Mouse (Mus musculus): ENCODE results near the gene Barx2. TPM values are rescaled to one million over a fixed set of nuclear protein-coding genes. Genes with fewer than 3 reads are reported as not detected.
"Not testable (repeated sequence)": the region's sequence is repeated elsewhere in the genome, so short reads cannot be mapped to it uniquely, and the experiment has no call there.

Barx2 gene
- 5.6 and 8.3 TPM in 2 replicates for polyA plus RNA-seq (2015; fragmentation: Nextera tagmentation; extraction: Ambion mirVana)

- Histone ChIP-seq H3K27ac (replicated peaks) (peak within 1 kb of the TSS; percentile 18), H3K36me3 (no peaks in the 10 kb centered on the region), H3K4me2 (replicated peaks) (peak within 1 kb of the TSS; percentile 96), H3K4me1 (peaks cover 31% of the 10 kb centered on the region), H3K9ac (peak within 1 kb of the TSS; percentile 26; the same call in 1 of the 2 replicates), H3K4me3 (replicated peaks) (peak within 1 kb of the TSS; percentile 56), H3K9me3 (replicated peaks) (no peaks in the 10 kb centered on the region), H3K27me3 (peaks cover 85% of the 10 kb centered on the region)
- under 1% methylated on average over 77 of the region's 81 CpGs for WGBS
- ATAC-seq (ENCODE audit: insufficient number of reproducible peaks, low FRiP score, low TSS enrichment, low read depth), result peak; percentile 74
Measured at GRCm38 (mm10) chr9:31912921-31913738, at the start of gene Barx2. Gene Barx2 (minus strand): TSS chr9:31913462.

DNA sequence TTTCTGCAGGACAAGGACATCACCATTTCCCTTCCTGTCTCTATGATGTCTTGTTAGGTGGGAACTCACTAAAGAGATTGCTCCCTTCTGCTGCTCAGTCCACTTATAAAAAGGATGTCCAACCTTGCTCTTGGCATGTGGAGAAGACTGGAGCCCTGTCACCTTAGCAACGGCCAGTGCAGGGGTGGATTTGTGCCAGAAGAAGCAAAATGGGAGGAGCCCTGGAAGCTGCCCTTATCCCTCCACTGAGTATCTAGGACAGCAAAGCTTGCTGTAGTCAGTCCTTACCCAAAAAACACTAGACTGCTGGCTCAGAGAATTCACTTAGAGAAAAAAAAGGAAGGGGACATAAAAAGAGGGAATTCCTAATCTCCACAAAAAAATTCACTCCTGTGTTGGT is 49.0 kb upstream of the Barx2 start:
- ATAC-seq (ENCODE audit: insufficient number of reproducible peaks, low FRiP score, low TSS enrichment, low read depth), result no peak
- Histone ChIP-seq H3K4me1 (no peaks in the 10 kb centered on the region), H3K36me3 (no peaks in the 10 kb centered on the region), H3K4me2 (replicated peaks) (no peak overlapping the region), H3K27me3 (no peaks in the 10 kb centered on the region), H3K9ac (no peak overlapping the region), H3K9me3 (replicated peaks) (no peaks in the 10 kb centered on the region), H3K4me3 (replicated peaks) (no peak overlapping the region), H3K27ac (replicated peaks) (no peak overlapping the region)
- WGBS, result 70% methylated on average over 1 of the region's 1 CpGs

DNA sequence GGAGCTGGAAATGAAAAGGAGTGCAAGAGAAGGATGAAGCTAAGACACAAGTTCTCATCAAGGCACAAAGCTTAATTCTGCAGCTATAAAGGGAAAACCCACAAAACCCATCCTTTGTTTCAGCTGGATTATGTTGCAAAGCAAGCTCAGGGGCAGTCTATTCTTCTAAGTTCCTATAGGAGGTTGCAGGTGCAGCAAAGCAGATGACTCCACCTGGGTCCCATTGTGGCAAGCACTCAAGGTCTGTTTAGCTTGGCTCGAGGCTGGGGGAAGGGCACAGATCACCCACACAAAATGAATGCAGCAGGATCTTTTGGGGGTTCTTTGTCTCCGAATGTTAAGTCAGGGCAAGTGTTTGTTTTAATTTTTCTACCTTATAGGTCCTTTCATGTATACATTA is 47.2 kb upstream of the Barx2 start:
- ATAC-seq (ENCODE audit: insufficient number of reproducible peaks, low FRiP score, low TSS enrichment, low read depth), result no peak
- H3K27me3 ChIP-seq, result no peaks in the 10 kb centered on the region
- WGBS, result 66% methylated on average over 2 of the region's 2 CpGs
- no peak overlapping the region for H3K4me2 ChIP-seq (replicated peaks)
- H3K9ac ChIP-seq, result no peak overlapping the region
- no peak overlapping the region for H3K27ac ChIP-seq (replicated peaks)
- no peak overlapping the region for H3K4me3 ChIP-seq (replicated peaks)
- no peaks in the 10 kb centered on the region for H3K4me1 ChIP-seq
- no peaks in the 10 kb centered on the region for H3K36me3 ChIP-seq
- no peaks in the 10 kb centered on the region for H3K9me3 ChIP-seq (replicated peaks)

- Histone ChIP-seq H3K9ac (no peak overlapping the region), H3K4me1 (no peaks in the 10 kb centered on the region), H3K4me3 (replicated peaks) (no peak overlapping the region), H3K36me3 (no peaks in the 10 kb centered on the region), H3K4me2 (replicated peaks) (no peak overlapping the region), H3K27ac (replicated peaks) (no peak overlapping the region), H3K27me3 (no peaks in the 10 kb centered on the region), H3K9me3 (replicated peaks) (no peaks in the 10 kb centered on the region)
- no peak for ATAC-seq (ENCODE audit: insufficient number of reproducible peaks, low FRiP score, low TSS enrichment, low read depth)
Measured at GRCm38 (mm10) chr9:31958120-31958519, 44.9 kb upstream of the Barx2 start.

DNA sequence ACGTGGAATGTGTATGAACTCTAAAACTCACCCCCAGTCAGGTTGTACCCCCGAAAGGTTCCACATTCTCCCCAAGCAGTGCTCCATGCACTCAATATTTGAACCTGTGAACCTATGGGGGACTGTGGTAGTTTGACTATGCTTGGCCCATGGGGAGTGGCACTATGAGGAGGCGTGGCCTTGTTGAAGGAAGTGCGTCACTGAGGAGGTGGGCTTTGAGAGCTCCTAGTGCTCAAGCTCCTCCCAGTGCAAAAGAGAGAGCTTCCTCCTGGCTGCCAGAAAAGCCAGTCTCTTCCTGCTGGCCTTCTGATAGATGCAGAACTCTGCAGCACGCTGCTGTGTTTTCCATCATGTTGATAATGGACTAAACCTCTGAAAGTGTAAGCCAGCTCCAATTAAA is 37.2 kb upstream of the Barx2 start:
- Histone ChIP-seq H3K36me3 (no peaks in the 10 kb centered on the region), H3K4me2 (replicated peaks) (no peak overlapping the region), H3K9me3 (replicated peaks) (no peaks in the 10 kb centered on the region), H3K27me3 (no peaks in the 10 kb centered on the region), H3K9ac (no peak overlapping the region), H3K4me3 (replicated peaks) (no peak overlapping the region), H3K27ac (replicated peaks) (no peak overlapping the region), H3K4me1 (no peaks in the 10 kb centered on the region)
- 88% methylated on average over 5 of the region's 5 CpGs for WGBS
- ATAC-seq (ENCODE audit: insufficient number of reproducible peaks, low FRiP score, low TSS enrichment, low read depth), result no peak

- no peaks in the 10 kb centered on the region for H3K9me3 ChIP-seq (replicated peaks)
- no peaks in the 10 kb centered on the region for H3K36me3 ChIP-seq
- ATAC-seq (ENCODE audit: insufficient number of reproducible peaks, low FRiP score, low TSS enrichment, low read depth), result no peak
- no peak overlapping the region for H3K4me3 ChIP-seq (replicated peaks)
- H3K27me3 ChIP-seq, result no peaks in the 10 kb centered on the region
- H3K4me2 ChIP-seq (replicated peaks), result no peak overlapping the region
- no peak overlapping the region for H3K27ac ChIP-seq (replicated peaks)
- H3K9ac ChIP-seq, result no peak overlapping the region
- H3K4me1 ChIP-seq, result no peaks in the 10 kb centered on the region
- 85% methylated on average over 5 of the region's 5 CpGs for WGBS
Measured at GRCm38 (mm10) chr9:31949031-31949430, 35.8 kb upstream of the Barx2 start.

DNA sequence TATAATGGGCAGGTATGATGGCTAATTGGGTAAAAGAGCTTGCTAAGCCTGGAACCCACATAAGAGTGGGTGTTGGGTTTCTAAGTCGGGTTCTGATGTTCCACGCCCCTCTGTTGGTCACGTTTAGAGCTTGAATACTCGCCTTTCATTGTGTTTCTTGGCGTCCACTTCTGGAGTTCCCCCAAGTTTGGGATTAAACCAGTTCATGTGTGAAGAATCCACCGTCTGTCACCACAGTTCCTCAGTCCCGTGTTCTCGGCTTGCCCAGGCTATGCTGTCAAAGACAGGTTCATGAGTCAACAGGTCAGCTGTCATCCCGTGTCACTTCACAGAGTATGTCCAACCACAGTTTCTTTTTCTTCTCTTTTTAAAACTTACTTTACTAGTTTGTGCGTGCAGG is 33.8 kb upstream of the Barx2 start:
- Histone ChIP-seq H3K4me3 (replicated peaks) (no peak overlapping the region), H3K4me1 (no peaks in the 10 kb centered on the region), H3K9me3 (replicated peaks) (no peaks in the 10 kb centered on the region), H3K27me3 (no peaks in the 10 kb centered on the region), H3K9ac (no peak overlapping the region), H3K36me3 (no peaks in the 10 kb centered on the region), H3K27ac (replicated peaks) (no peak overlapping the region), H3K4me2 (replicated peaks) (no peak overlapping the region)
- WGBS, result 65% methylated on average over 10 of the region's 10 CpGs
- ATAC-seq (ENCODE audit: insufficient number of reproducible peaks, low FRiP score, low TSS enrichment, low read depth), result no peak

- no peaks in the 10 kb centered on the region for H3K9me3 ChIP-seq (replicated peaks)
- no peak overlapping the region for H3K9ac ChIP-seq
- no peak for ATAC-seq (ENCODE audit: insufficient number of reproducible peaks, low FRiP score, low TSS enrichment, low read depth)
- H3K36me3 ChIP-seq, result no peaks in the 10 kb centered on the region
- 54% methylated on average over 1 of the region's 1 CpGs for WGBS
- no peaks in the 10 kb centered on the region for H3K4me1 ChIP-seq
- H3K27me3 ChIP-seq, result no peaks in the 10 kb centered on the region
- H3K4me3 ChIP-seq (replicated peaks), result no peak overlapping the region
- no peak overlapping the region for H3K27ac ChIP-seq (replicated peaks)
- H3K4me2 ChIP-seq (replicated peaks), result no peak overlapping the region
Measured at GRCm38 (mm10) chr9:31942334-31942733, 29.1 kb upstream of the Barx2 start.

- not testable (repeated sequence) for H3K4me1 ChIP-seq
Measured at GRCm38 (mm10) chr9:31936486-31936885, 23.2 kb upstream of the Barx2 start.

DNA sequence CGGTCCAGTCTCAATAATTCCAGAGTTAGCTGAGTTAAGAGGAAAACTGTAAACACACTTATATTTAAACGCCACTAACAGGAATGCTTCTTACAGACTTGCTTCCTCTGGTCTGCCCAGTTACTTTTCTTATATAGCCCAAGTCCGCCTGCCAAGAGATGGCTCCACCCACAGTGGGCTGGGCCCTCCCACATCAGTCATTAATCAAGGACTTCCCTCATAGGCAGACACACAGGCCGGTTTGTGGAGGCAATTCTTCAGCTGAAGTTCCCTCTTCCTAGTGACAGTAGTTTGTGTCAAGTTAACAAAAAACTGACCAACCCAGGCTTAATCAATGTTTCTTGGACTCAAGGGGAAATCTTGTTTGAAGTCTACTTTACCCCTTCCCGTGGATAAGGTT is 18.4 kb upstream of the Barx2 start:
- WGBS, result 66% methylated on average over 5 of the region's 5 CpGs
- Histone ChIP-seq H3K4me2 (replicated peaks) (no peak overlapping the region), H3K9ac (no peak overlapping the region), H3K36me3 (no peaks in the 10 kb centered on the region), H3K27ac (replicated peaks) (no peak overlapping the region), H3K4me3 (replicated peaks) (no peak overlapping the region), H3K9me3 (replicated peaks) (no peaks in the 10 kb centered on the region), H3K27me3 (0 out of 2 replicates have a peak, but pooled peaks cover 3% of the 10 kb centered on the region), H3K4me1 (peaks cover 5% of the 10 kb centered on the region)
- no peak for ATAC-seq (ENCODE audit: insufficient number of reproducible peaks, low FRiP score, low TSS enrichment, low read depth)

More at GRCm38 (mm10) chr9:31936486-31936885, 23.2 kb upstream of the Barx2 start:
- not testable (repeated sequence) for H3K9me3 ChIP-seq (replicated peaks); H3K4me2 ChIP-seq (replicated peaks); H3K36me3 ChIP-seq; H3K4me3 ChIP-seq (replicated peaks); ATAC-seq (ENCODE audit: insufficient number of reproducible peaks, low FRiP score, low TSS enrichment, low read depth); H3K27ac ChIP-seq (replicated peaks); H3K27me3 ChIP-seq; H3K9ac ChIP-seq
- WGBS, result 94% methylated on average over 14 of the region's 16 CpGs

GRCm38 (mm10) chr9:31931255-31931654 is 18.0 kb upstream of the Barx2 start:
- 68% methylated on average over 3 of the region's 3 CpGs for WGBS
- Histone ChIP-seq H3K9ac (no peak overlapping the region), H3K36me3 (no peaks in the 10 kb centered on the region), H3K27me3 (0 out of 2 replicates have a peak, but pooled peaks cover 3% of the 10 kb centered on the region), H3K4me2 (replicated peaks) (no peak overlapping the region), H3K4me3 (replicated peaks) (no peak overlapping the region), H3K4me1 (peaks cover 7% of the 10 kb centered on the region), H3K9me3 (replicated peaks) (no peaks in the 10 kb centered on the region), H3K27ac (replicated peaks) (no peak overlapping the region)
- no peak for ATAC-seq (ENCODE audit: insufficient number of reproducible peaks, low FRiP score, low TSS enrichment, low read depth)

- no peak overlapping the region for H3K4me2 ChIP-seq (replicated peaks)
- H3K4me1 ChIP-seq, result peaks cover 15% of the 10 kb centered on the region
- 0 out of 2 replicates have a peak, but pooled peaks cover 3% of the 10 kb centered on the region for H3K27me3 ChIP-seq
- no peak overlapping the region for H3K4me3 ChIP-seq (replicated peaks)
- no peak for ATAC-seq (ENCODE audit: insufficient number of reproducible peaks, low FRiP score, low TSS enrichment, low read depth)
- H3K27ac ChIP-seq (replicated peaks), result 0 out of 2 replicates have a peak overlapping the region, but pooled peaks have one; percentile 35
- H3K36me3 ChIP-seq, result no peaks in the 10 kb centered on the region
- H3K9ac ChIP-seq, result no peak overlapping the region
- H3K9me3 ChIP-seq (replicated peaks), result no peaks in the 10 kb centered on the region
- 47% methylated on average over 3 of the region's 3 CpGs for whole genome bisulfite sequencing
Measured at GRCm38 (mm10) chr9:31926766-31927165, 13.5 kb upstream of the Barx2 start.

All from embryonic facial prominence, embryonic 15.5 days (tissue).